In the genomic region with DNA sequence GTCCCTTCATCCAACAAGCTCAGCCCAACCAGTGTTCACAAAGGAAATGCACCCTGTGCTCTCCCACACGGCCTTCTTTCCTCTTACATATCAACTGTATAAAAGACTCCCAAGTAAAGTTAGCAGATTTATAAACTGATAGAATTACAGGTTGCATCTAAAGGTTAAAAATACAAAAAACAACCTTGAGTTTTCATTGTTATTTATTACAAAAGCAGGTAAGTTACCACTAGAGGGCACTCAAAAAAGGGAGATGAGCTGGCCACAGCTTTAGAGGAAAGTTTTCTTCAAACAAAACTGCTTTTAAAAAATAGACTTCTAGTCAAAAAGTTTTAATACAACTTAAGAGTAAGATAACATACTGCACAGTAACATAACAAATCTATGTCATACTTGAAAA, we compare ENCODE assay signal across 12 mouse cellular contexts. TPM values are rescaled to one million over a fixed set of nuclear protein-coding genes. Genes with fewer than 3 reads are reported as not detected.
DNase-seq lines count a peak whose midpoint lies in the region; ATAC-seq and TF ChIP-seq lines count a peak whose summit lies in the region.
"Had no signal": no experiment of that assay in that cellular context is flagged by ENCODE, and none has a peak within 500 bp of the region (broad histone marks: within the 10 kb centered on the region; RNA-seq: fewer than 3 reads in every experiment).

No protein-coding gene starts in this region.

- TF ChIP-seq EP300 in CH12.LX (IDR thresholded peaks at IDR 0.05; ENCODE audit: low read length), result no peak

- in situ Hi-C loops in CH12.LX (cut with MboI; ENCODE audit: low pct_ligation_motif_present, low pct_unique_long_range_greater_than_20kb, low sequenced_read_pairs), result no loop called here

- H3K27me3 ChIP-seq in cerebellum, adult 2 months (ENCODE audit: control insufficient read depth, insufficient read depth, low read length), result no peaks in the 10 kb centered on the region
- H3K27me3 ChIP-seq in CH12.LX (replicated peaks), result no peaks in the 10 kb centered on the region
- H3K27me3 ChIP-seq: neural tube, embryonic 15.5 days had no signal

- H3K27ac ChIP-seq in cerebellum, adult 2 months (ENCODE audit: insufficient read depth, low read length), result no peak overlapping the region
- H3K27ac ChIP-seq in layer of hippocampus, adult 2 months, result no peak overlapping the region
- H3K27ac ChIP-seq in CH12.LX (ENCODE audit: insufficient read depth, low read depth), result no peak overlapping the region
- H3K27ac ChIP-seq: neural tube, embryonic 15.5 days had no signal

- peak; percentile 13; the same call in 1 of the 2 replicates for TF ChIP-seq CTCF in cerebellum, adult 2 months (IDR thresholded peaks at IDR 0.05; ENCODE audit: borderline replicate concordance, insufficient read depth, low read depth, low read length)
- peak; percentile 88 for TF ChIP-seq CTCF in layer of hippocampus, adult 2 months (conservative IDR thresholded peaks at IDR 0.05)
- TF ChIP-seq CTCF in CH12.LX (conservative IDR thresholded peaks at IDR 0.05 in 1 of 2, IDR thresholded peaks at IDR 0.05 in 1 of 2; ENCODE audit: low read depth in 2 of 2, low read length in 2 of 2), result peak in 1 of 2 experiments; percentile 83; a peak in 3 of 4 replicates

- no peak overlapping the region for H3K4me3 ChIP-seq in cerebellum, adult 2 months (replicated peaks; ENCODE audit: insufficient read depth, low read depth, low read length)
- no peak overlapping the region for H3K4me3 ChIP-seq in layer of hippocampus, adult 2 months
- H3K4me3 ChIP-seq in CH12.LX (replicated peaks in 1 of 3; ENCODE audit: low read depth in 2 of 3, low read length in 2 of 3, poor library complexity in 1 of 3), result no peak overlapping the region
- H3K4me3 ChIP-seq: neural tube, embryonic 15.5 days had no signal

- no peak overlapping the region for H3K9ac ChIP-seq in CH12.LX (ENCODE audit: insufficient read depth, low read depth)
- H3K9ac ChIP-seq: neural tube, embryonic 15.5 days had no signal

- no peak for ATAC-seq in cerebellum, adult (ENCODE audit: insufficient number of reproducible peaks, low FRiP score, low TSS enrichment)
- ATAC-seq in granulocyte monocyte progenitor cell, adult 5-6 weeks (replicated peaks; ENCODE audit: poor library complexity, severe bottlenecking), result no peak
- ATAC-seq in monocyte, adult 5-6 weeks (replicated peaks; ENCODE audit: insufficient number of reproducible peaks, low FRiP score, low TSS enrichment, poor library complexity, severe bottlenecking), result no peak

- H3K9me3 ChIP-seq in CH12.LX (replicated peaks; ENCODE audit: low read length), result no peaks in the 10 kb centered on the region
- H3K9me3 ChIP-seq: neural tube, embryonic 15.5 days had no signal

- WGBS in cerebellum, adult 2 months, result 30% methylated on average over 1 of the region's 1 CpGs

- no peak overlapping the region for H3K4me2 ChIP-seq in CH12.LX (ENCODE audit: insufficient read depth, low read depth, poor library complexity, severe bottlenecking)
- H3K4me2 ChIP-seq: neural tube, embryonic 15.5 days had no signal

- H3K79me2 ChIP-seq in CH12.LX (replicated peaks; ENCODE audit: control insufficient read depth, extremely low read depth, insufficient read depth, poor library complexity, severe bottlenecking), result peaks cover 12% of the 10 kb centered on the region; the same call in 1 of the 2 replicates

- no peak for DNase-seq in cerebellum, adult 2 months
- no peak for DNase-seq in layer of hippocampus, adult 2 months (ENCODE audit: low spot score in 2 of 2)
- DNase-seq in layer of hippocampus, adult 11-12 months (ENCODE audit: low spot score), result no peak
- DNase-seq in CH12.LX (ENCODE audit: extremely low read depth), result peak; percentile 35
- DNase-seq in embryo, embryonic 11 days, result peak; percentile 67
- DNase-seq: adrenal gland, postnatal 25 days; cerebellum, postnatal 36 days; heart, postnatal 36 days had no signal

- dilution Hi-C loops in CH12.LX (cut with MboI; ENCODE audit: extremely low pct_ligation_motif_present, extremely low pct_unique_long_range_greater_than_20kb, low sequenced_read_pairs), result no loop called here

- no peaks in the 10 kb centered on the region for H3K4me1 ChIP-seq in cerebellum, adult 2 months (ENCODE audit: control insufficient read depth, insufficient read depth, low read length)
- H3K4me1 ChIP-seq in CH12.LX (ENCODE audit: control insufficient read depth in 1 of 2, insufficient read depth in 2 of 2), result peaks cover 0 to 22% of the 10 kb centered on the region in 2 experiments; a peak in 2 of 4 replicates

- peak; percentile 86 for TF ChIP-seq RAD21 in CH12.LX (IDR thresholded peaks at IDR 0.05; ENCODE audit: low read depth, low read length)

- H3K36me3 ChIP-seq in CH12.LX (replicated peaks in 1 of 2; ENCODE audit: control insufficient read depth in 1 of 2, insufficient read depth in 1 of 2, low read length in 1 of 2), result peaks cover 8 to 55% of the 10 kb centered on the region in 2 experiments

- no peak for TF ChIP-seq POLR2A in cerebellum, adult 2 months (IDR thresholded peaks at IDR 0.05; ENCODE audit: borderline replicate concordance, insufficient read depth, low read length)
- no peak for TF ChIP-seq POLR2A in CH12.LX (IDR thresholded peaks at IDR 0.05; ENCODE audit: low read depth, low read length)

TF ChIP-seq in CH12.LX, 34 proteins besides CTCF, POLR2A, EP300 and RAD21:
- TF ChIP-seq ZNF384 (IDR thresholded peaks at IDR 0.05; ENCODE audit: low read depth, low read length) (peak; percentile 80), JUND (conservative IDR thresholded peaks at IDR 0.05; ENCODE audit: low read depth, low read length) (peak; percentile 43; the same call in 1 of the 2 replicates), ZC3H11A (IDR thresholded peaks at IDR 0.05; ENCODE audit: low read depth, low read length) (peak; percentile 76), SMC3 (IDR thresholded peaks at IDR 0.05; ENCODE audit: low read depth, low read length) (peak; percentile 90), TCF12 (IDR thresholded peaks at IDR 0.05; ENCODE audit: low read depth, low read length) (no peak)

RNA-seq across cellular contexts. Expression of a gene that starts 7.5 kb away (rescaled TPM):
- 38.6 and 40.8 TPM in 2 replicates for polyA plus RNA-seq in cerebellum, adult 2 months (2012; rRNA removed)
- 10 to 100 TPM; 69.7 to 73.6 TPM for total RNA-seq in layer of hippocampus, adult 2 months (2021)
- 5.9 and 7.6 TPM in 2 replicates for total RNA-seq in CH12.LX (2012; rRNA removed)
- total RNA-seq in CH12.LX (2014; rRNA removed), result 18.8 and 22.3 TPM in 2 replicates
- 32.8 and 44.6 TPM in 2 replicates for polyA plus RNA-seq in CH12.LX (2012; ENCODE audit: insufficient read length, low read depth)
- 23.1 and 47.7 TPM in 2 replicates for total RNA-seq in granulocyte monocyte progenitor cell, adult 5-6 weeks (2014; fragmentation: Nextera tagmentation)
- 14.2 and 27.2 TPM in 2 replicates for total RNA-seq in granulocyte monocyte progenitor cell, adult 5-6 weeks (2017)
- 80.5 to 105 TPM (median 99.5 TPM) in 3 replicates for total RNA-seq in monocyte, adult 5-6 weeks (2017)

RNA-seq across cellular contexts. Expression of a gene that starts 31.6 kb away (rescaled TPM):
- polyA plus RNA-seq in cerebellum, adult 2 months (2012; rRNA removed), result 33.9 and 37.1 TPM in 2 replicates
- total RNA-seq in layer of hippocampus, adult 2 months (2021), result 10 to 100 TPM; 21.9 to 28.1 TPM
- total RNA-seq in CH12.LX (2012; rRNA removed), result 10.8 and 11.6 TPM in 2 replicates
- 29.9 and 35.7 TPM in 2 replicates for total RNA-seq in CH12.LX (2014; rRNA removed)
- 20.2 and 21.9 TPM in 2 replicates for polyA plus RNA-seq in CH12.LX (2012; ENCODE audit: insufficient read length, low read depth)
- 18.3 and 18.4 TPM in 2 replicates for total RNA-seq in granulocyte monocyte progenitor cell, adult 5-6 weeks (2014; fragmentation: Nextera tagmentation)
- 19.7 and 21.4 TPM in 2 replicates for total RNA-seq in granulocyte monocyte progenitor cell, adult 5-6 weeks (2017)
- 18.3 to 22.7 TPM (median 19.3 TPM) in 3 replicates for total RNA-seq in monocyte, adult 5-6 weeks (2017)

RNA-seq across cellular contexts. Expression of a gene that starts 31.7 kb away (rescaled TPM):
- 1.3 and 1.4 TPM in 2 replicates for polyA plus RNA-seq in cerebellum, adult 2 months (2012; rRNA removed)
- 1 to 10 TPM; 1.4 to 1.9 TPM for total RNA-seq in layer of hippocampus, adult 2 months (2021)
- total RNA-seq in CH12.LX (2012; rRNA removed) (0.21 and 0.25 TPM in 2 replicates), CH12.LX (2014; rRNA removed) (0.21 and 0.30 TPM in 2 replicates)
- 0.33 and 0.41 TPM in 2 replicates for polyA plus RNA-seq in CH12.LX (2012; ENCODE audit: insufficient read length, low read depth)
- not detected in 2 replicates for total RNA-seq in granulocyte monocyte progenitor cell, adult 5-6 weeks (2014; fragmentation: Nextera tagmentation)
- total RNA-seq in granulocyte monocyte progenitor cell, adult 5-6 weeks (2017), result 0.60 TPM in 1 of 2 replicates, not detected in the other
- total RNA-seq in monocyte, adult 5-6 weeks (2017), result 1.7 to 3.1 TPM (median 2.9 TPM) in 3 replicates

Comparison
In these comparisons a context has a peak if more than half of its experiments do, and no peak if none do; other contexts are left out.
1. DNase-seq: peak in CH12.LX (single experiment) and embryo, embryonic 11 days (single experiment); none in cerebellum, adult 2 months (0 of 2), layer of hippocampus, adult 2 months (0 of 2) and layer of hippocampus, adult 11-12 months (single experiment).